Mouse (Mus musculus): ENCODE data around the gene Ccdc148.

The Ccdc148 gene

DNA sequence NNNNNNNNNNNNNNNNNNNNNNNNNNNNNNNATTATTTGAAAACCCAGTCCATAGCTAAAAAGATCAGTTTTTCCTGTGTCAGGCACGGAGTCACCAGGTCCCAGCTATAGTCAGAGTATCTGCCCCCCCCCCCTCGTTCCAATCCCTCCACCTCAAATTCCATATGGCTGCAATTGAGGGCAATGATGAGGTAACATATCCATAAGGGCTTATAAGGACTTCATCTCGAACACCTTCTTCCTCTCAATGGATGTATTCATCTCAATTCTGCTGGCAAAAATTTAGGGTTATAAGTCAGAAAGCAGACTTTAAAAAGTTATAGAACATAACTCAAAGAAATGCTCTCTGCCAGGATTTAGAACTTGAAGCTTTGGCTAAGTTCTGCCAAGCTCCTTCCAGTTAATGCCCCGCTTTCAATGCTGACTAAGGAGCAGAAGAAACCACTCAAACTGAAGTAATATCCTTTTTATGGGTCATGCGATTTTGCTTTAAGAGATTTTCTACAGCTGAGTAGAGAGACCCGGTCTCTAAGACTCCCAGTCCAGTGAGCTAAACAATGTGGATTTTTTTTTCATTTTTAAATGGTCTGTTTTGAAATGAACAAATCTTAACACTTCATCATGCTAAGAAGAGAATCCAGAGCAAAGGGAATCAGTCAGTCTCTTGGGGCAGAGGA is 111.6 kb downstream of the Ccdc148 start:
- DNase-seq = no peak

DNA sequence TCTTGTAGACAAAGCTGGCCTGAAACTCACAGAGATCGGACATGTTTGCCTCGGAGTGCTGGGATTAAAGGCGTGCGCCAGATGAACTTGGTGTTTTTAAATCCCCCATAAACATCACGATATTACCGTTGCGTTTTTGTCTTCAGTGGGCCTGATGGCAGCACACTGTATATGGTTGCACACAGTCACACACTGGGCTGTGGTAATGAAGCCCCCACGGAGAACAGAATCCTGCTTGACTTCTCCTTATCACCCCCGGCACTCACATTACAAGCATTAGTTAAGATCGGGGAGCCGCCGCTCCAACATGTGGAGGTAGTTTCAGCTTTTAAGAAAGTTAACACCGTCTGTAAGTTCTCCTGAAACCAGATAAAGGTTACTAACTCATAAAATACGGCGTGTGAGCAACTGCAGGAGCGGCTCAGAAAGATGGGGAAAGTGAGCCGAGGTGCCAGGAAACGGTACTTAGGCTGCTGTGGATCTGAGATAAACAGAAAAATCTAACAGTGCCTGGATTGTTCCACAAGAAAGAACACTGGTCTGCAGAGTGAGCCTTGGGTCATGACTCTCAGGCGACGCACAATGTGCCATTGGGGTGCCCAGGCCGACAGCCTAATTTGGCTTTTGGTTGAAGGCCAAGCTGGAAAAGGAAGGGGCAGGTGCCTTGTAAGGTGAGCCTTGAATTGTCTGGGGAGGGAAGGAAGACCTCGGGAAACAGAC is 117.0 kb downstream of the Ccdc148 start:
- DNase-seq = no peak

DNA sequence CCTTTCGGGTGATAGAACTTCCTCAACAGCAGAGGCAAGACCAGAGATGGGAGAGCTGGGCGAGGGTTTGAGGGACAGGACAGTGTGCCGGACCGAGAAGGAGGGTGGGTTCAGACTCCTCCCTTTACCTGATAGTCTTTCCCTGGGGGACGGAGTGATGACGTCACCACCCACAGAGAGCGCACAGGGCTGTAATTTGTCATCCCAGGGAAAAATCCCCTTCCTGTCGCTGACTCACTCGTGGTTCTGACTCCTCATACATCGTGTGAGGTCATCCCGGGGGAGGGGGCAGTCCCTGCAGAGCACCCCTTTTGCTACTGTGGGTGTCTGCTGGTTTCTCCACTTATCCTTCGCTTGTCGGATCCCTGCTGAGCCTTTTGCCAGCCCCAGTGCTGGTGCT is 117.9 kb downstream of the Ccdc148 start:
- no peak for DNase-seq

DNA sequence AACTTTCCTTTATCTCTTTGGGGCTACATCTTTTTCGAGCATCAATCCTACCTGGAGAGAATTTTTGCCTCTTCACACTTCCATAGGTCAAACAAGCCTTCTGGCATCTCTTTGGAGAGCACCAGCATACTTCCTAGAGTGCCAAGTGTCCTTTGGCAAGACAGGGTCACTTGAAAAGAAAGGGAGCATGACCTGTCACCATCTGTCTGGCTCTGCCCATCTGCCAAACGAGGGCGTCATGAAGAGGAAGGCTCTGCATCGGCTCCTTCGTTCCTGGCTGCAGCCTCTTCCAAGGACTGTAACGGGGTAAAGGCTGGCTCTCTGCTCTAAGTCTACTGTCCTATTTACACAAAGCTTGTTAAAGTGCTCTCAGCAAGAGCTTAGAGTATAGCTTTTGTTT is 124.0 kb downstream of the Ccdc148 start:
- DNase-seq = no peak

DNA sequence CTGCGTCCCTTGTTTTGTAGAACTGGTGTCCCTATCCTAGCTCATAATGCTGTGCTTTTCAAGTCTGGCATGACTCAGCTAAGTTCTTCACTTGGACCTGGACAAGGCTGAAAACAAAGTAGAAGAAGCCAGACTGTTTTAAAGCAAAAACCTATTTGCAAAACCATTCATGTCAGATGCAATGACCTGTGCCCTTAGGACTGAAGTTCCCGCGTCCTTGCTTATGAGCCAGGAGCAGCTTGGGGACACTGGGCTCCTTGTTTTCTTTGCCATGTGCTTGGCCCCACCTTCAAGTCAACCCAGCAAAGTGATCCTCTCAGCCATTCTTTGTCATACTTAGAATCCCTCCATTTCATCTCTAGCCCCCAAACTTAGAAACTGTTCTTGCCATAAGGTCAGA is 125.3 kb downstream of the Ccdc148 start:
- DNase-seq = no peak

DNA sequence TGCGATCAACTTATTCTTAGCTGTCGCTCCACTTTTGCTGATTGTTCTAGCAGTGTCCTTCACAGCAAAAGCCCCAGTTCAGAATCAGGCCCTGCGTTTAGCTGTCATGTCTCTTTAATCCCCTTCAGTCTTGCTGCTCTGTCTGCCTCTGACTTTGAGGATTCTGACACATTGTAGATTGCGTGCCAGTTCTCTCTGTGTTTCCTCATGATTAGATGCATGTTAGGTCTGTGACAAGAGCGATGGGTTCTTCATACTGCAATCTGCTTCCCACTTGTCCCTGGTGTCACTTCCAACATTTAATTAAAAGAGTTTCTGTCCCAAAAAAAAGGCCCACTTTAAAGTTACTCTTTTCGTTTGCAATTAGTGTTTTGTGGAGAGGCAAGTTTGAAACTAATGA is 126.2 kb downstream of the Ccdc148 start:
- no peak for DNase-seq

DNA sequence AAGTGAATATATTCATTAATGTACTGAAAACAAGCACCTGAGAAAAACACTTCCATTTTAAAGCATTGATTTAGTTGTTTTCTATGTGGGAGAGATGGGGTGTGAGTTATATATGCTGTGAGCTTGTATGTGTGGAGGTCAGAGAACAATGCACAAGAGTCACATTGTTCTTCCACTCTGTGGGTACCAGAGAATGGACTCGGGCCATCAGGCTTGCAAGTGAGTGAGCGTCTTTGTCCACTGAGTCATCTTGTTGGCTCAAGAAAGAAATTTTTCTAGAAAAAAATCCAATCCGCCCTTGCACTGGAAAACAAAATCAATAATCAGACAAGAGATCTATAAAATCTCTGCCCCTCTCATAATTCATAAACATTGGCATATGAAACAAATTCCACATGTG is 135.9 kb downstream of the Ccdc148 start:
- no peak for DNase-seq

DNA sequence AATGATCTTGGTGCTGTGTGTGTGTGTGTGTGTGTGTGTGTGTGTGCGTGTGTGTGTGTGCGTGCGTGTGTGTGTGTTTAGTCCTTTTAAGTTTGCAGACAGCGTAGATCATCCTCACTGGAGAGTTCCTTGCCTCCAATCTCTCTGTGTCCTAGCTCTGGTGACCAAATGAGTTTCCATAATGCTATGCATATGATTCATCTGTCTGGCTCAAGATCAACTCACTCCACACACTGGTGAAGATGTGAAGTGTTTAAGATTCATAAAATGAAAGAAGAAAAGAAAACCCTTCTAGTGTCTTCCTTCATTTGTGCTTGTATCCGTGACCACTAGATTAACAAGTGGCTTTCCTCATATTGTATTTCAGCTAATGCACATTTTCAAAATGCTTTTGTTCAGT is 153.1 kb downstream of the Ccdc148 start:
- DNase-seq = no peak

DNA sequence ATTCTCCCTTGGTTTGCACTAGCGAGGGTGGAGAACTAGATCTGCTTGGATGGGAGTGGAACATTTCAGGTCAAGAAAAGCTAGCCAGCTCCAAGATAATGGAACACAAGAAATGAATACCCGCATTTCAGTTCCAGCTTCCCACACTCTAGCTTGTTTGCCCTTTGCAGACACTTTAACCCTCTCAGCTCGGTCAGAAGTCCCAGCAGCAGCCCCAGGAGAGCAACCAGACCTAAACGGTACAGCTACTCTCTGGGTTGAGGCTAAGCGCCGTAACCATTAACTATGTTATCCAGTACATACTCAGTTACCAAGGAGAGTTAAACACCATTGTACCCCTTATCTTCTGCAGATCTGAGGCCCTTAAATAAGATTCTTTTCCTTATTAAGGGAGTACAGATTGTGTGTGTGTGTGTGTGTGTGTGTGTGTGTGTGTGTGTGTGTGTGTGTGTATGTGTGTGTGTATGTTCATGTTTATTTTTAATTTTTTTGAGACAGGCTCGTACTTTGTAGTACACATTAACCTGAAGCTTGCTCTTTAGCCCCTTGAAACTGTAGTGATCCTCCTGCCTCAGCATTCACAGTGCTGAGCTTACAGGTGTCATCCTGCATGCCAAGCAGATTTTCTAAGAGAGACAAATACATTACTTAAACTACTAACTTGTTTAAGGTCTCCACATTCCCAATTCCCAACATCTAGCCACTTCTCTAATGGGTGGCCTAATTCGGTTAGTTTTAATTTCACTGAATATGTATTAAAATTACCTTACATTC is 153.7 kb downstream of the Ccdc148 start:
- no peak for DNase-seq

DNA sequence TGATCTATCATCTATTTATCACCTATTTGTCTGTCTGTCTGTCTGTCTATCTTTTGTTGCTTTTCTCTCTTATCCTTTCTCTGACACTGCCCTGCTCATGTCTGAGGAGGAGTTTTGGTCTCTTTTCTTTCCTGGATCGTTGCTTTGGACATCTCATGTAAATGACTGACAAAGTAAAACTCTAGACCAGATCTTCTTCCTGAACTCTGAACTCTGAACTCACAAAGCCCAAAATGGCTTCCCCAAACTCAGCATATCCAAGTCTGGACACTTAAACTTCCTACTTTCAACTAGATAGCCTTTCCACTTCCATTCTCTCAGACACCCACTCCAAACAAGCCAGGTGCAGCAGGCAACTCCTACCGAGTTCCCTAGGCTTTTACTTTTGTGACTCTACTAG is 163.3 kb downstream of the Ccdc148 start:
- no peak for DNase-seq

DNA sequence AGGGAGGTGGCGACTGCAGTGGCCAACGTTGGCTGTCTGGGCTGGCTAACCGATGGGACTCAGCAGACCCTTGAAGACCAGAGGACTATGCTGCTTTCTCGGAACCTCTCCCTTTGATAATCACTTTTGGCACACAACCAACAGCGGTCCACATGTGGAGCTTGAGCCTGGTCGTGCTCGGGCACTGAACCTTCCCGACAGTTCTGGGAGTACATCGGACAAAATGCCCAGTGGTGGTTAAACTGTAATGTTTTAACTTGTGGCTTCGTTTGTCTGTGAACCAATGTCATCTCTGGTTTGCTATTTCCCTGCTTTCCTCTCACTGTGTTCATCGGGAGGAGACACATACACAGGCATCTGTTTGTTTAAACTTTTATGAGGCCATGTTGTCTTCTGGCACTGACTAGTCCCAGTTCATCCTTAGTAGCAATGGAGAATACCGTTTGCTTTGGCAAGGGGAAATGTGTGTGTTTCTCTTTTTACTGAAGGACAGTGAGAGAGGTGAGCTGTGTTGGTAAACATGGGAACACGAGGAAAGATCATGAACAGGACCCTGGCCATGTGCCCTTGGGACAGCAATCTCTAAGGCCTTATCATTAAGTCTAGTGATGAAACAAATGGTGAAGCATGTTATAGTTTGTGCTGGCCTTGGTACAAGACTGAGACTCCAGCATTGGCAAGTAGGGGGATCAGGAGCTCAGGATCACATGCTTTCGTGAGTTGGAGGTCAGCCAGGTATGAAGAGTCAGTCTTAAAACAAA is 167.9 kb downstream of the Ccdc148 start:
- DNase-seq = no peak

DNA sequence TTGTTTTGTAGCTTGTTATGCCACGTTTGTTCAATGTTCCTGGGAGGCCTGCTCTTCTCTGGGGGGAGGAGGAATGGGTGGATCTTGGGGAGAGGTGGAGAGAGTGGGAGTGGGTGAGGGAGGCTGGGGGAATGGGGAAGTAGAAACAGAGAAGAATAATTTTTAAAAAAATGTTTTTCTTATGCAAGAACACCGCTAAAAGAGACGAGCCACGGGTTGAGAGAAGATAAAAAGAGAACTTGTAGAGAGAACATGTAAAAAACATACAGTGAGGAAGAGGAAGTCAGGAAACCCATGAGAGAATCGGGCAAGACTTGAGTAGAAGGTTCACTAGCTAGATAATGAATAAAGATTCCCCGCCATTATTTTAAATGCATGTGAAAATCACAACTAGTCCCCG is 182.4 kb downstream of the Ccdc148 start:
- DNase-seq = no peak

DNA sequence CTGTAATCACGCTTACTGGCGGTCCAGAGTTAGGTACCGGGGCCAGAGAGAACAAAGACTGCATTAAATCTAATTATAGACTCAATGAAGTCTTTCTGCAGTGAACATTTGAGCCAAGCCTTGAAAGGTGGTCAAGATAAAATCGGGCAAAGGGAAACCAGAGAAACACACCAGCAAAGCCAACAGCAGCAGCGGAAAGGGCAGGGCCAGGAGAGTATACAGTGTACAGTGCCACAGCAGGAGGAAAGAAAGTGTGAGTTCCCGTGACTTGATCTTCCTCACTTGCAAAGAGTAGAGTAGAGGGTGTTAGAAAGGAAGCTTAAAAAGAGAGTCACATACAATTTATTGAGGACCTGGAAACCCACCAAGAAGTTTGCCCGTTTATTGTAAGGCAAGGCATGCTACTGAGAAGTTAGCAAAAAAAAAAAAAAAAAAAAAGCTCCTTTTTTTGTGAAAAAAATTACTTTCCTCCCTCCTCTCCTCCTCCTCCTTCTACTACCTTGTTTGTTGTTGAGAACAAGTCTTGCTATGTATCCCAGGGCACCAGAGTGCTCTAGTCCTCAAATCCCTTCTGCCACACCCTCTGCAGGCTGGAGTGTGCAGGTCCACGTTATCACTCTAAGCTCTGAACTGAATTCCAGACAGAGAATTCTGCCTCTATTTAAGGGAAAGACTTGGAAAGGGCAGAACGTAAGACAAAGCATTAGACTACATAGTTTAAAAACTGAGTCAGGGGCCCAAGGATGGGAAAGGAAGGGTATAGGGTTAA is 188.8 kb downstream of the Ccdc148 start:
- no peak for DNase-seq

DNA sequence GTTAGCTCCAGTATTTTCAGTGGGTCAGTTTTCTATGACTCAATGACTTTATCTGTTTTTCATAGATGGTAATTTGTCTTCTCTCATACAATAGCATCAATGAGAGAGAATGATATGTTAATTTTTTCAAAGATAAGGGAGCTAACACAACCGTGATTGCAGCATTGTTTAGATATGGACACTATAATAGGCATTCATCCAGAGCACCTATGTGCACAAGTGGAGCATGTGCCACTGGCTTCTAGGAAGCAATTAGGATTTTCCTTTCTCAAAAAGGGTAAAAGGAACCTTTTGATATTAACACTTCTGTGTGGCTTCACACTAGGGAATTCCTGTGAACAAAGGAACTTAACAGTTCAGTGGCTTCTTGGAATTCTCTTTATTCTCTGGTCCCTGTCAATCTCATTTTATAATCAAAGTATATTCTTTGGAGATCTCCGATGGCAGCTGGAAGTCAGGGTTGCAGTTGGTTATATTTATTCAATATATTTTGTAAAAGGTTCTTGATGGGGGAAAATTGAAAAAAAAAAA is 203.6 kb downstream of the Ccdc148 start:
- no peak for DNase-seq

DNA sequence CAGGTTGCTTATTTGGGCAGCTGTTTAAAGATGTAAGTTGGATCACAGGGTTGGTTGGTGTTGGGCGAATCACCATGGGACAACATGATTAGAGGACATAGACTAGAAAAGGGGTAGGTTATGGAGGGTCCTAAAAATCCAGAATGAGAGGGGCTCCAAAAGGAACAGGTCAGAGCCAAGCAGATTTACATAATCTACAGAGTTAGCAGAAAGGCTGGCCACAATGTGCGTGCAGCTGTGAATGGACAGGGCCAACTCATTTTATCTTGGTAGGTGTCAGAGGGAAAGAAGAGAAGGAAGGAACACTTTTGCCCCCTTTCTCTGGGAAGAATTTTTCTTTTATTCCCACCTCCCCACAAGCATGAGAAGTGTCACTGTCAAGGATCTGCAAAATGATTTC is 204.1 kb downstream of the Ccdc148 start:
- DNase-seq = no peak

DNA sequence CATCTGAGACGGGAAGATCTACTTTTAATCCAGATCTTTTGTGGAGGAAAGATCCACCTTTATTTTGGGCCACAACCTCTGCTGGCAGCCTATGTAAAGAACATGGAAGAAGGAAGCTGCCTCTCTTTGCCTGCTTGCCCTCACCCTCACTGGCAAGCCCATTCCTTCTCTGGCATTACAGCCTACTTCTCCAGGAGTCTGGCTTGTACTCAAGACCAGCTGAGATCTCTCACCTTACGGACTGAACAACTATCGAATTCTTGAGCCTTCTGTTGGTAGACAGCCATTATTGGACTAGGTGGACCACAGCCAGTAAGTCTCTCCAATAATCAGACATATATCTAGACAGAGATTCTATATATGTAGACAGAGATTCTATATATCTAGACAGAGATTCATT is 208.4 kb downstream of the Ccdc148 start:
- DNase-seq = no peak

DNA sequence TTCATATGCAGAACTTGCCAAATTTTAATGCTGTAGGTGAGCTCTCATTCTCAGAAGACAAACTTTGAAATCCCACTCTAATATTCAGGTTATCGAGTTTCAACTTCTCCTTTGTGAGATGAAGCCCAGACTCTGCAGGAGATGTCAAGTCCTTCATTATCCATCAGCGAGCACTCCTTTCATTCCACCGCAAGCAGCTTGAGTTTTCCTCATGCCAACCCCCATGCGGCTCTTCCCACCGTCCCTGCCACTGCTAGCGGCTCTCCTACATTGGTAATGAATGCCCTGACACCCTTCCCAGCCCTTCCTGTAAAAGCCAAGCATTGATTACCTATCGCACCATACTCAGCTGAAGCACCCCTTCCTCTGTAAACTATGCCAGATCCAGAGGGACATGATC is 211.7 kb downstream of the Ccdc148 start:
- no peak for DNase-seq

DNA sequence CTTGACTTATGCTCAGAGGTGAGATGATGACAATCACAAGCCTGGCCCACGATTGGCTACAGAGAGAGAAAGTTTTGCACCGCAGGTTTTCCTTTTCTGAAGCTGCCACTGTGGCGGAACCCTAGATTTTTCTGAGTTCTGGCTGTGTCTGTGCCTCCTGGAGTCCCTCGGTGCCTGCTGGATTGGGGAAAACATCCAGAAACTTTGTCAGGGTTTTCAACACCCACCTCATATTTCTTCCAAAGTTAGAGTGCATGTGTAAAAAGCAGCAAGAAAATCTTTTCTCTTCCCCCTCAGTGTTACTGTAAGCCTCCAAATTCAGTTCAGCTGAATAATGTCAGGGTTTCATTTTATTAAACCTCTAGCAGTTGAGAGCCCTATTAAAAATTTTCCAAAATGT is 219.1 kb downstream of the Ccdc148 start:
- DNase-seq = no peak

DNA sequence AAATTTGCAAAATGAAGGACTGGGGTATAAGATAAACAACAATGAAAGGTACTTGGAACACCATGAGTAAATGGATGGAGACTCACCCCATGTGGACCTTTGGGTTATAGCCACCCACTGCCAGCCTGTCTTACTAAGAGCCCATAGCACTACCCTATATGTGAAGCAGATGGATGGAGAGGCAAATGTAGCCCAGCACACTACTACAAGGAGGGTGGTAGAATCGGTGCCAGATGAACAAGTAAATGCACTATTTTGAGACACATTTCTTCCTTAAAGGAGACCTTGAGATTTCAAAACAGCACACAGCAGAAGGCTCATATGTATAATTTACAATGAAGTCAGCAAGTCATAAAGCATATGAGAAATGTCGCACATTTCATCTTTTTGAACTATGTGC is 234.9 kb downstream of the Ccdc148 start:
- DNase-seq = no peak

DNA sequence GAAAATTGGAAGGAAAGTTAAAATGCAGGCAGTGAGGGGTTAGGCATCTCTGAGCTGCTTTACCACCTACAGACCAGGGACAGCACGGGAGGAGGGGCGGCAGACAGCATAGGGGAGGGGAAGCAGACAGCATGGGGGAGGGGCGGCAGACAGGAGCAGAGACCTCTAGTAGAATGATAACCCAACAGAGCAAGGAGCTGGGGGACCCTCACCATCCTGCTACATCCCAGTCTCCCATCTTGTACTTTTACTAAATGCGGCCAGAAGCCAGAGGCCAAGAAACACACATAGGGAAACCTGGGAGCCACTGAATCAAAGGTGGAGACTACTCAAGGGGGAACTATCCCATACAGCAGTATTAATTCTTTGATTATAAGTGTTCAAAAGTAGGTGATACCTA is 242.1 kb downstream of the Ccdc148 start:
- DNase-seq = no peak

DNA sequence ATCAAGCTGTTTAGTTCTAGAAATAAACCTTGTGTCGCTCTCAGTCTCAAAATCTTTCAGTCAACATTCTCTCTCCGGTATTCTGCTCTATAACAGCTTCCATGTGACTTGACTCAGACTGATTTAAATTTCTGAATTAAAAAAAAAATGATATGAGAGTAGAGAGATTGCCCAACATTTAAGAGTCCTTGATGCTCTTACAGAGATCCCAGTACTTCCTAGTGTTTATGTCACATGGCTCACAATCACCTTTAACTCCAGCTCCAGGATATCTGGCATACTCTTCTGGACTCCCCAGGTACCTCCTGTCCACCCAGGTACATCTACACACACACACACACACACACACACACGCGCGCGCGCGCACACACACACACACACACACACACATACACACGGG is 248.1 kb downstream of the Ccdc148 start:
- no peak for DNase-seq

DNA sequence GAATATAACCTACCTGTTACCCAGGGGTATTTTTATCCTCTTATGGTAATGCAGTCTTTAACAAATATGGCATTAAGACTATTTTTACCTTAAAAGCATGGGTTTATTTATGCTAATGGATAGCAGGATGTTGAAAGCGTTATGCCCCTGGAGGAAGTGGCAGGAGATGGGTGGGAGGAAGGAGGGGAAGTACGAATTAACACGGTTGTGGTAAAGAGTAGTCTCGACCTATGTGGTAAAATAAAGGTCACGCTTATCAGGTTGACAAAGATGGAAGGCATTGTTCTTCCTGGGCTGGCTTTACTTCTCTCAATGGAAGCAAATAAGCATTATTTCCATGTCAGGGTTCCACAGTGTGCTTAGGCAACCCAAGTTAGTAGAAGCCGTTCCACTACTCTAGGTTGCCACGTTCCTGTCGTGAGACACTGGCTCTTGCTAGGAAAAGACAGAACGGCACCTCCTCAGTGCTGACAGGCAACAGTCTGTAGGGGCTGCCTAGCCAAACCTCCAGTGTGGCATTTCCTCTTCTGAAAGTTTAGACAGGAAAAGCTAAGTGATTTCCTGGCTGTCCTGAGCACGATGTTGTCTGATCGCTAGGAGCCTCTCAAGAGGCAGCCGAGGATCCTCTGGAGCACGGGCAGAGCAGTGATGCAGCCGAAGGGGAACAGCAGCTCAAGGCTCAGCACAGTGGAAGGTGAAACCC is 253.5 kb downstream of the Ccdc148 start:
- DNase-seq = peak; percentile 28

Data from thymus, postnatal 25 days (tissue).